Comparison of ENCODE assay signal across 7 mouse cellular contexts in the genomic region with DNA sequence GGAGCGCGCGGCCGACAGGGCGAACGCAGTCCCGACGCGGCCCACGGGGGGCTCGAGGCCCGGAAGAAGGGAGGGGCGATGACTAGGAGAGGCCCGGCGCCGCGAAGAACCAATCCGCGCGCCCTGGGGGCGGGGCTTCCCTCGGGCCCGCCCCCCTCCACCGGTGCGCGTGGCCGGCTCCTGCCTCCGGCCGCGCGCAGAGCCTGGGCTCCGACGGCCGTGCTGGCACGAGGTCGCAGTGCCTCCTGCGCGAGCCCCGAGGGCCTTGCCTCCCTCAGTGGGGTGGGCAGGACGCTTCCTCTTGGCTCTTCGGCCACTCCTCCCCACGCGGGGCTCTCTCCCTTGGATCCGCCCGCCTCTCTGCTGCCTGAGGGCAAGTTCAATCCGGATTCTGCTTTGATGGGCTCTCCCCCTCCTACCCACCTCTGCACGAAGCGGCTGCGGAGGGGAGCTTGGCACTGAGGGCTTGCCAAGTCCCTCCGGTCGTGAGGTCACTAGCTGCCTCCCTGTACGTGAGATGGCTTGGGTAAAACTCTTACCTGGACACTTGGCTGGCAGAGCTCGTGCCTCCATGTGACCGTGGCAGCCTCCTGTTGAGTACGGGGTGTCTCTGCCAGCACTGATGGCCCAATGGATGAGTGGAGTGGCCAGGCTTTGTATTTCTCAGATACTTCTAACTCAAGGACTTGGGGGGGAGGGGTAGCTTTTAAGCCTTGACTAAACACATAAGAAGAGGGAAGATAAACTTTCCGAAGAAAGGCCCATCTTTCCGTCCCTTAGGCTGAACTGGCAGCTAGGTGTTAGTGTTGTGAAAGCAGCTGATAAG. TPM values are rescaled to one million over a fixed set of nuclear protein-coding genes. Genes with fewer than 3 reads are reported as not detected.
DNase-seq lines count a peak whose midpoint lies in the region; ATAC-seq lines count a peak whose summit lies in the region.

A gene (minus strand): TSS at position 448 of the 826 bp plus-strand sequence.

- H3K9ac ChIP-seq in embryonic facial prominence, embryonic 12.5 days: peak within 1 kb of the TSS; percentile 93
- peak within 1 kb of the TSS; percentile 93 for H3K9ac ChIP-seq in limb, embryonic 11.5 days (ENCODE audit: low read length)
- H3K9ac ChIP-seq in midbrain, embryonic 14.5 days (replicated peaks; ENCODE audit: low read length): peak within 1 kb of the TSS; percentile 70

- peak; percentile 96 for ATAC-seq in embryonic facial prominence, embryonic 12.5 days (ENCODE audit: insufficient number of reproducible peaks, insufficient read depth, low FRiP score, low TSS enrichment)
- ATAC-seq in limb, embryonic 11.5 days (ENCODE audit: insufficient number of reproducible peaks, low FRiP score, low TSS enrichment, low read depth): peak; percentile 96
- ATAC-seq in midbrain, embryonic 14.5 days (ENCODE audit: low FRiP score, low TSS enrichment): peak; percentile 97

- peaks cover 7% of the 10 kb centered on the region; the same call in 1 of the 2 replicates for H3K36me3 ChIP-seq in embryonic facial prominence, embryonic 12.5 days
- H3K36me3 ChIP-seq in limb, embryonic 11.5 days (ENCODE audit: control insufficient read depth, insufficient read depth, low read length): no peaks in the 10 kb centered on the region
- H3K36me3 ChIP-seq in midbrain, embryonic 14.5 days (ENCODE audit: control insufficient read depth, insufficient read depth, low read length): no peaks in the 10 kb centered on the region

- peaks cover 5% of the 10 kb centered on the region for H3K4me1 ChIP-seq in embryonic facial prominence, embryonic 12.5 days
- H3K4me1 ChIP-seq in limb, embryonic 11.5 days (ENCODE audit: control insufficient read depth, insufficient read depth, low read length): peaks cover 4% of the 10 kb centered on the region; the same call in 1 of the 2 replicates
- H3K4me1 ChIP-seq in midbrain, embryonic 14.5 days (ENCODE audit: control insufficient read depth, insufficient read depth, low read length): peaks cover 10% of the 10 kb centered on the region; the same call in 1 of the 2 replicates

- DNase-seq in adrenal gland, postnatal 25 days: peak; percentile 93
- peak; percentile 99 for DNase-seq in heart, adult 11 months
- peak; percentile 87 for DNase-seq in kidney, adult 18-20 months
- peak; percentile 92 for DNase-seq in limb, embryonic 11.5 days (ENCODE audit: low spot score)
- DNase-seq in midbrain, embryonic 14.5 days: peak; percentile 97
- peak; percentile 80 to 86 for DNase-seq in spleen, adult 18-20 months

- no peaks in the 10 kb centered on the region for H3K27me3 ChIP-seq in embryonic facial prominence, embryonic 12.5 days
- H3K27me3 ChIP-seq in limb, embryonic 11.5 days (ENCODE audit: control insufficient read depth, insufficient read depth, low read length): no peaks in the 10 kb centered on the region
- no peaks in the 10 kb centered on the region for H3K27me3 ChIP-seq in midbrain, embryonic 14.5 days (ENCODE audit: control insufficient read depth, insufficient read depth, low read length)

- peak within 1 kb of the TSS; percentile 91 for H3K4me3 ChIP-seq in embryonic facial prominence, embryonic 12.5 days
- H3K4me3 ChIP-seq in limb, embryonic 11.5 days (ENCODE audit: low read depth, low read length): peak within 1 kb of the TSS; percentile 87
- H3K4me3 ChIP-seq in midbrain, embryonic 14.5 days (replicated peaks; ENCODE audit: low read depth, low read length): peak within 1 kb of the TSS; percentile 78

- WGBS in embryonic facial prominence, embryonic 12.5 days: 2% methylated on average over 53 of the region's 57 CpGs
- WGBS in limb, embryonic 11.5 days: 3% methylated on average over 43 of the region's 57 CpGs
- WGBS in midbrain, embryonic 14.5 days: 3% methylated on average over 54 of the region's 57 CpGs

- H3K27ac ChIP-seq in embryonic facial prominence, embryonic 12.5 days: peak within 1 kb of the TSS; percentile 76
- peak within 1 kb of the TSS; percentile 51; the same call in 1 of the 2 replicates for H3K27ac ChIP-seq in limb, embryonic 11.5 days (replicated peaks; ENCODE audit: low read depth, low read length)
- H3K27ac ChIP-seq in midbrain, embryonic 14.5 days (replicated peaks; ENCODE audit: low read depth, low read length): peak within 1 kb of the TSS; percentile 57; the same call in 1 of the 2 replicates

- no peaks in the 10 kb centered on the region for H3K9me3 ChIP-seq in embryonic facial prominence, embryonic 12.5 days
- H3K9me3 ChIP-seq in limb, embryonic 11.5 days (ENCODE audit: control insufficient read depth, low read length): no peaks in the 10 kb centered on the region
- H3K9me3 ChIP-seq in midbrain, embryonic 14.5 days (ENCODE audit: control insufficient read depth, low read length): no peaks in the 10 kb centered on the region

- H3K4me2 ChIP-seq in embryonic facial prominence, embryonic 12.5 days (replicated peaks): peak within 1 kb of the TSS; percentile 69
- peak within 1 kb of the TSS; percentile 76 for H3K4me2 ChIP-seq in limb, embryonic 11.5 days (ENCODE audit: low read depth, severe bottlenecking)
- H3K4me2 ChIP-seq in midbrain, embryonic 14.5 days (ENCODE audit: low read length): peak within 1 kb of the TSS; percentile 69

RNA-seq across cellular contexts. Expression of the gene that starts here (rescaled TPM):
- 34.6 and 35.5 TPM in 2 replicates for total RNA-seq in adrenal gland, postnatal 25 days (2021)
- 35.3 and 41.7 TPM in 2 replicates for polyA plus RNA-seq in embryonic facial prominence, embryonic 12.5 days (2016; fragmentation: Nextera tagmentation; extraction: Ambion mirVana)
- 31.5 and 33.2 TPM in 2 replicates for polyA plus RNA-seq in limb, embryonic 11.5 days (2014; fragmentation: Nextera tagmentation; extraction: Ambion mirVana)
- polyA plus RNA-seq in midbrain, embryonic 14.5 days (2014; fragmentation: Nextera tagmentation; extraction: Ambion mirVana): 17.1 and 22.9 TPM in 2 replicates

Comparison
In these comparisons a context has a peak if more than half of its experiments do, and no peak if none do; other contexts are left out.
1. Peak in every context shown above with its lines: DNase-seq, ATAC-seq, H3K4me3 ChIP-seq and H3K27ac ChIP-seq.